Mouse (Mus musculus) gastrocnemius, adult 8-10 months (tissue): Measurements from ENCODE around the gene Hsd17b6. TPM values are rescaled to one million over a fixed set of nuclear protein-coding genes. Genes with fewer than 3 reads are reported as not detected.

Source experiments
- DNase-seq, 2 experiments: peaks; one replicate each; pipeline ENCODE4 v3.0.0; 2022; ENCODE audit warnings: low spot score in 2 of 2
- total RNA-seq, 4 experiments: library from RNA; stranded (reverse); gene quantifications; 2 replicates each; pipeline ENCODE4 v1.2.4; 2022

The Hsd17b6 gene
- total RNA-seq, 4 experiments from 2014 or later = not detected

- peak in 1 of 2 experiments; percentile 5 for DNase-seq
Observed at GRCm38 (mm10) chr10:127945432-127946064, 61.9 kb downstream of the Hsd17b6 start.

Other genes starting within 250 kb of the Hsd17b6 start
- gene Rdh1, start 247.9 kb downstream of the Hsd17b6 start, total RNA-seq = under 1 TPM in 1 of 4 experiments, not detected in 3; 0.11 TPM
- under 1 TPM in 2 of 4 experiments, not detected in 2; 0.48 to 0.75 TPM for gene Rdh16f1, start 247.8 kb downstream of the Hsd17b6 start, total RNA-seq
- under 1 TPM in 3 of 4 experiments, not detected in 1; 0.12 to 0.58 (median 0.56) TPM for gene Rdh9, start 231.2 kb downstream of the Hsd17b6 start, total RNA-seq
- under 1 TPM in 1 of 4 experiments, not detected in 3; 0.11 TPM for gene Rdh16, start 206.5 kb downstream of the Hsd17b6 start, total RNA-seq
- not detected for gene Rdh19, start 157.7 kb downstream of the Hsd17b6 start, total RNA-seq
- gene Rdh16f2, start 141.1 kb downstream of the Hsd17b6 start, total RNA-seq = not detected
- under 1 TPM in 1 of 4 experiments, not detected in 3; 0.40 TPM for gene Rdh7, start 118.8 kb downstream of the Hsd17b6 start, total RNA-seq
- not detected for gene Sdr9c7, start 109.1 kb downstream of the Hsd17b6 start, total RNA-seq
- 1 to 10 TPM in 1 of 4 experiments, under 1 TPM in 3; 0.40 to 1.0 (median 0.45) TPM for gene Prim1, start 7.6 kb upstream of the Hsd17b6 start, total RNA-seq
- gene Naca, start 28.0 kb upstream of the Hsd17b6 start, total RNA-seq = 100 to 1,000 TPM; 367 to 418 (median 380) TPM
- gene Ptges3, start 51.3 kb upstream of the Hsd17b6 start, total RNA-seq = 10 to 100 TPM; 70.5 to 81.9 (median 74.5) TPM
- gene Atp5b, start 75.7 kb upstream of the Hsd17b6 start, total RNA-seq = 1,000 to 10,000 TPM; 3,262 to 3,916 (median 3,403) TPM
- 10 to 100 TPM; 11.3 to 13.9 (median 12.6) TPM for gene Baz2a, start 84.0 kb upstream of the Hsd17b6 start, total RNA-seq
- gene Rbms2, start 172.7 kb upstream of the Hsd17b6 start, total RNA-seq = 10 to 100 TPM; 53.5 to 63.6 (median 60.7) TPM
- gene Gls2, start 186.8 kb upstream of the Hsd17b6 start, total RNA-seq = under 1 TPM; 0.36 to 0.97 (median 0.58) TPM
- 10 to 100 TPM; 30.5 to 33.5 (median 32.4) TPM for gene Spryd4, start 204.2 kb upstream of the Hsd17b6 start, total RNA-seq
- not detected for gene Mip, start 218.2 kb upstream of the Hsd17b6 start, total RNA-seq
- gene Timeless, start 224.5 kb upstream of the Hsd17b6 start, total RNA-seq = 1 to 10 TPM; 1.4 to 1.9 (median 1.7) TPM
- gene Apon, start 246.5 kb upstream of the Hsd17b6 start, total RNA-seq = under 1 TPM in 1 of 4 experiments, not detected in 3; 0.21 TPM